12 mouse cellular contexts compared by ENCODE assay signal in the genomic region with DNA sequence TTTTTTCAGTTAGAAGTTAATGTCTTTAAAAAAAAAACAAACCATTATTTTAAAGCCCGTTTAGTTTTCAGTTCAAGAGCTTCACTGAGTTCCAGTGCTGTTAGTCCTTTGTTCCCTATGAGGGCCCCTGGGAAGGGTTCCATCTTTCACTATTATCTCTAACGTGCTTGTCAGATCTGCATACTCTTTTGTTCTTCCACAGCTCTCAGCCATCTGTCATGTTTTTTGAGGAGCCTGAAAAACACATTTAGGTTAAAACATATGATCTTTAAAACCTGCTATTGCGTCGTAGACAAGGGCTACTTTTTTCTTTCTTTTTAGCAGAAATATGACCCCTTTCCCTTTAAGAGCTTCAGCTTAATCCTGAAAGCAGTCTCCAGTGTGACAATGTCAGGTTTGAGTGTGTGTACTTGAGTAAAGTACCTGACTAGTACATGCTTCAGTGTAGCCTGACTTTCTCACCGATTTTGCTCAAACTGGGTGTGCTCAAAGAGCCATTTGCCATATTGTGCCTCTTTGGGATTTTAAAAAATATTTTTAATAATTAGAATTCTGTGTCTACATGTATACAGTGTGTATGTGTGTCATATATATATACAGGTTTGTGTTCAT.
DNase-seq lines count a peak whose midpoint lies in the region; ATAC-seq and TF ChIP-seq lines count a peak whose summit lies in the region.
"Had no signal": no experiment of that assay in that cellular context is flagged by ENCODE, and none has a peak within 500 bp of the region (broad histone marks: within the 10 kb centered on the region; RNA-seq: fewer than 3 reads in every experiment).

No protein-coding gene starts in this region.

- H3K4me2 ChIP-seq in lung, embryonic 16.5 days (ENCODE audit: low read depth, low read length): peak overlapping the region; percentile 32
- H3K4me2 ChIP-seq in hindbrain, postnatal 0 days (ENCODE audit: low read depth, low read length): no peak overlapping the region
- H3K4me2 ChIP-seq: intestine, embryonic 15.5 days; limb, embryonic 13.5 days had no signal

- DNase-seq in cerebellum, adult 9-10 months: peak; percentile 17
- DNase-seq in cerebellum, adult 11 months: no peak
- DNase-seq in lung, postnatal 10 days: no peak
- peak; percentile 57 for DNase-seq in hindbrain, postnatal 0 days (ENCODE audit: low spot score)
- DNase-seq in retina, embryonic 14.5 days (ENCODE audit: low spot score): peak; percentile 54
- DNase-seq in kidney, postnatal 36 days: no peak
- DNase-seq in gastrocnemius, postnatal 4 days (ENCODE audit: low spot score in 2 of 2): no peak
- DNase-seq: lung, postnatal 4 days had no signal

- no peak for TF ChIP-seq CTCF in hindbrain, postnatal 0 days (IDR thresholded peaks at IDR 0.05; ENCODE audit: low read depth)

- no peaks in the 10 kb centered on the region for H3K9me3 ChIP-seq in lung, embryonic 16.5 days (ENCODE audit: control insufficient read depth, low read length)
- no peaks in the 10 kb centered on the region for H3K9me3 ChIP-seq in hindbrain, postnatal 0 days (ENCODE audit: low read length)
- H3K9me3 ChIP-seq: G1E; intestine, embryonic 15.5 days; limb, embryonic 13.5 days had no signal

- peak overlapping the region; percentile 14; the same call in 1 of the 2 replicates for H3K4me3 ChIP-seq in lung, embryonic 16.5 days (ENCODE audit: low read length)
- no peak overlapping the region for H3K4me3 ChIP-seq in hindbrain, postnatal 0 days (ENCODE audit: low read length)
- H3K4me3 ChIP-seq: intestine, embryonic 15.5 days; limb, embryonic 13.5 days had no signal

- H3K27ac ChIP-seq in lung, embryonic 16.5 days (ENCODE audit: low read length): no peak overlapping the region
- H3K27ac ChIP-seq in hindbrain, postnatal 0 days: no peak overlapping the region; the same call in 1 of the 2 replicates
- H3K27ac ChIP-seq: intestine, embryonic 15.5 days; limb, embryonic 13.5 days had no signal

- H3K27me3 ChIP-seq in lung, embryonic 16.5 days (ENCODE audit: control insufficient read depth, insufficient read depth, low read depth, low read length): no peaks in the 10 kb centered on the region
- H3K27me3 ChIP-seq in hindbrain, postnatal 0 days (ENCODE audit: insufficient read depth, low read length): no peaks in the 10 kb centered on the region
- H3K27me3 ChIP-seq: intestine, embryonic 15.5 days; limb, embryonic 13.5 days had no signal

- no peaks in the 10 kb centered on the region for H3K36me3 ChIP-seq in lung, embryonic 16.5 days (ENCODE audit: control insufficient read depth, insufficient read depth, low read length)
- no peaks in the 10 kb centered on the region for H3K36me3 ChIP-seq in hindbrain, postnatal 0 days (ENCODE audit: insufficient read depth, low read length)
- H3K36me3 ChIP-seq: G1E; intestine, embryonic 15.5 days; limb, embryonic 13.5 days had no signal

- peak; percentile 60; the same call in 1 of the 2 replicates for ATAC-seq in lung, embryonic 16.5 days (ENCODE audit: low read depth)
- 0 out of 2 replicates have a peak, but pooled peaks have one; percentile 24 for ATAC-seq in hindbrain, postnatal 0 days
- ATAC-seq: intestine, embryonic 15.5 days had no signal

- WGBS in lung, embryonic 16.5 days: 16% methylated on average over 5 of the region's 5 CpGs
- 14% methylated on average over 5 of the region's 5 CpGs for WGBS in hindbrain, postnatal 0 days

- H3K4me1 ChIP-seq in lung, embryonic 16.5 days (replicated peaks; ENCODE audit: control insufficient read depth, insufficient read depth, low read length): no peaks in the 10 kb centered on the region
- H3K4me1 ChIP-seq in hindbrain, postnatal 0 days (ENCODE audit: insufficient read depth, low read length): no peaks in the 10 kb centered on the region
- H3K4me1 ChIP-seq: intestine, embryonic 15.5 days; limb, embryonic 13.5 days had no signal

- H3K9ac ChIP-seq in lung, embryonic 16.5 days (ENCODE audit: low read length): no peak overlapping the region
- no peak overlapping the region for H3K9ac ChIP-seq in hindbrain, postnatal 0 days (replicated peaks; ENCODE audit: low read length)
- H3K9ac ChIP-seq: intestine, embryonic 15.5 days; limb, embryonic 13.5 days had no signal

Comparison
In these comparisons a context has a peak if more than half of its experiments do, and no peak if none do; other contexts are left out.
1. DNase-seq: peak in cerebellum, adult 9-10 months (single experiment), hindbrain, postnatal 0 days (single experiment) and retina, embryonic 14.5 days (single experiment); none in cerebellum, adult 11 months (single experiment), lung, postnatal 10 days (single experiment), kidney, postnatal 36 days (0 of 2) and gastrocnemius, postnatal 4 days (0 of 2).